Mouse (Mus musculus) CD4-positive helper T cell, adult 2 months (primary cell): ENCODE measurements around the gene Fam193b.
"Not testable (repeated sequence)": the region's sequence is repeated elsewhere in the genome, so short reads cannot be mapped to it uniquely, and the experiment has no call there.

ENCODE experiments used
- DNase-seq: peaks from one replicate; pipeline ENCODE4 v3.0.0-alpha.2; 2012; ENCODE audit warnings: low read depth, missing footprints, low spot score

Fam193b gene

DNA sequence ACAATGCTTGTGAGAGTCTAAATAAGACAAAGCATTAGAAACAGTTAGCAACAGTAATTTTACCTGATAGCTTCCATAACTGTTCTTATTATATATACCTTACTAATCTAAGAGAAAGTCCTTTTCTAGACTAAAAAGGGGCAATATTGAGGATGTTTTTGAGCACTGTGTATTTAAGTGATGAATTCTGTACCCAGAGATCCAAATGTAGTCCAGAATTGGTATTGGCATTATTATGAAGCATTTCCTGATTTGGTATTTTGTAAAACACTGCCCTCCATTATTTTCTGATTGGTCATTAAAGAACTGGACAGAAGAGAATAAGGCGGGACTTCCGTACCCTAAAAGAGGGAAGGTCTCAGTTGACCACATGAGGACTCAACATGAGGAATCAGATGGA is 2.5 kb upstream of the Fam193b start, which contains the start of gene Tmed9:
Gene Tmed9 (plus strand): TSS at position 301 of the 400 bp plus-strand sequence.
- no peak for DNase-seq

- DNase-seq, result no peak
Observed at GRCm38 (mm10) chr13:55571977-55572376, 1.1 kb upstream of the Fam193b start.

- DNase-seq, result peak; percentile 31
Observed at GRCm38 (mm10) chr13:55570286-55570973, 490 bp downstream of the Fam193b start.

DNA sequence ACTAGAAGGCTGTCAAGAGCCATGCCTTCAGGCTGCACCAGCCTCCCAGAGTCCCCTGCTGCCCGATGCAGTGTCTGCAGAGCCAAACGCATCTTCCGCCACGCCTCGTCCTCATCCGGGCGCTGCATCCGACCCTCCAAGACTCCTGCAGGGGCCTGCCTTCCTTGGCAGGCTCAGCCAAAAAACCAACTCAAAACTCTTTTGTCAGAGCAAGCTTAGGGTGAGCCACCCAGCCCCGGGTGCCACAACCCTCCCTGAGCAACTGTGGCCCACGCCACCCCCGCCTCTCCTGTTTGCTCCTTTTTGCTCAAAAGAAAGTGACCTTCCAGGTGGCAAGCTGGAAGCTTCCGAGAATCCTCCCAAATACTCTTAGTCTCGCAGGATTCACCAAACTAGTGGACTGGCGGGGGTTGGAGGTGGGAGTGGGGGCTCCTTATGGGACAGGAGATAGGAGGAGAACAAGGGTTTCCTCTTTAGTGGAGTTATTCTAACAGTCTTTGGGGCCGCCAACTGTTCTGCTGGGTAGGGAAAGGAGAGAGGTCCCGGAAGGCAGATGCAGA is 1.1 kb downstream of the Fam193b start:
- peak; percentile 23 for DNase-seq

- DNase-seq, result not testable (repeated sequence)
Observed at GRCm38 (mm10) chr13:55568524-55568923, 2.4 kb downstream of the Fam193b start.

GRCm38 (mm10) chr13:55567949-55568348 is 3.0 kb downstream of the Fam193b start:
- no peak for DNase-seq

GRCm38 (mm10) chr13:55567001-55567400 is 3.9 kb downstream of the Fam193b start:
- DNase-seq, result no peak

GRCm38 (mm10) chr13:55563266-55563879 is 7.5 kb downstream of the Fam193b start:
- no peak for DNase-seq

DNA sequence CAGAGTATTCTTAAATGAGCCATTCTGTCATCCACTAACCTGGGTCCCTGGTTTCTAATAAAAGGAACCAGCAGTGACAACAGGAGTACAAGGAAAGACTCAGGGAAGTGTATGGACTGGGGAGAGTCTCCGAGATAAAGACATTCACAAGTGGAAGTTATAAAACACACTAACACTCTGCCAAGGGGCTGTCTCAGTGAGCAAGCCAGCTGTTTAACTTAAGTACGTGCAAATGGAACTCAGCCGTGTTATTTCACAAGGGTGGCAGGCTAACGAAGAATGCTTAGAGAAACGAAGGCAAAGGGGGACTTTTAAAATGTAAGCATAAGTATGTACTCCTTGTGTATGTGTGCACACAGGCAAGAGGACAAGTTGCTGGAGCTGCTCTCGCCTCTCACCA is 13.4 kb downstream of the Fam193b start:
- DNase-seq, result no peak

DNA sequence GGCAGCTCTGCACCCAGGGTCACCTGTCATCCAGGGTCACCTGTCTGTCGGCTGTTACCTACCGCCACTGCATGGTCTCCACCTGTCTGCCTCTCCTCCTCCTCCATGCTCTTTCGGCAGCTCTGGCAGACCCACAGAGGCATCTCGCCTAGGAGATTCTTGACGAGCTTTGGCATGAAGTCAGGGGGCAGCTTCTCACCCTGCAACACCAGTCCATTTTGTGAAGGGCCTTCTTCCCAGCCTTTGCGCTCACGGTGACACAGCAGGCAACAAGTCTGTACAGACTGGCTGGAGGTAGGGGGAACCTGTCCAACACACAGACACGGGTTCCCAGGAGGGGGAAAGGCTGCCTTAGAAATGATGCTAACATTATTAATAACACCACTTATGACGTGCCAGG is 15.0 kb downstream of the Fam193b start:
- DNase-seq, result no peak

DNA sequence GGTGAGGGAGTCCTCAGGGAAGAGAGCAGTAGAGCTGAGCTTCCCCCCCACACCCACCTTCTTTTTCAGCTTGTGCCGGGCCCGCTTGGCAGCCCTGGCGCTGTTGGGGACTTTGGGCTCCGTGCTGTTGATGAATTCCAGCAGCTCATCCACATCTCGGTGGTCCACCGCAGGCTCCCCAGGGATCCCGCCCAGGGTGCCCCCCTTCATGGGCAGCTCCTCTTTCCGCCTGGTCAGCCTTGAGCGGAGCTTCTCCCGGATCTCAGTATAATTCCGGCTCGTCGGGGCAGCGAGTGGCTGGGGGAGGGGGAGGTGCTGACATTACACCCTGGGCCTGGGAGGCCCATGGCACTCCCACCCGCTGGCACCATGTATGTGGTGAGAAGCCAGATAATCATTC is 21.9 kb downstream of the Fam193b start:
- no peak for DNase-seq

GRCm38 (mm10) chr13:55548426-55548825 is 22.5 kb downstream of the Fam193b start:
- DNase-seq, result no peak

DNA sequence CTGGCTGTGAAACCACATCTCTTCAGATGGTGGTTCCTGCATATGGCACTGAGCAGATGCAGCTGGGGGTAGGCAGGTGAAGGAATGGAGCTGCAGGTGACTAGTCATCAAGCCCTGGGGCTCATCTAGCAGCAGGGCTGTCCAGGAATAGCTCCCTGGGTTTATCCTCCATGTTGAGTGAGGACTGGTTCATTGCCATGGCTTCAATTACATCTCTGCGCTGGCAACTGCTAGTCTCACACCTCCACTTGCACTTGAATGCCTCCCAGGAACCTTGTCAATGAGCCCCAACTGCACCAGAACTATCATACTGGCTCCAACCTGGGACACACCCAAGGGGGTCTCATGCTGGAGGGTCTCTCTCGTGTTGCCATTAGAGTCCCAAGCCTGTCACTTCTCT is 23.0 kb downstream of the Fam193b start:
- DNase-seq, result no peak

DNA sequence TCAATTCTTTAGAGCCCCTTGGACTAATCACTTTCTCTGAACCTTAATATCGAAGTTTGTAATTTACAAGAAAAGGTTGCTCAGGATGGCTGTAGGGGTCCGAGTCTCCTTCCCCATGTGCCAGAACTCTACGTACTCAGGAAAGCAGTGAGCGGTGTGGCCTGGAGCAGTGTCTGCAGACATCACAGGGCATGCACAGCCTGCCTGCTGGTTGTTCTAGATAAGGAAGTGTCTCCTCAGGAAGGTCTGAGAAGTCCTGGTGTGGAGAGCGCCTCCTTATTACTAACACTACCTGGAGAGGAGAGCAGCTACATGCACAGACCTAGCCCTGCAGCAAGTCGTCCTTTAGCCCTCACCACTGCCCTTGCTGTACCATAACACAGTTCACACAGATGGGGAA is 26.1 kb downstream of the Fam193b start:
- DNase-seq, result no peak

GRCm38 (mm10) chr13:55543447-55543846 is 27.5 kb downstream of the Fam193b start:
- DNase-seq, result no peak

DNA sequence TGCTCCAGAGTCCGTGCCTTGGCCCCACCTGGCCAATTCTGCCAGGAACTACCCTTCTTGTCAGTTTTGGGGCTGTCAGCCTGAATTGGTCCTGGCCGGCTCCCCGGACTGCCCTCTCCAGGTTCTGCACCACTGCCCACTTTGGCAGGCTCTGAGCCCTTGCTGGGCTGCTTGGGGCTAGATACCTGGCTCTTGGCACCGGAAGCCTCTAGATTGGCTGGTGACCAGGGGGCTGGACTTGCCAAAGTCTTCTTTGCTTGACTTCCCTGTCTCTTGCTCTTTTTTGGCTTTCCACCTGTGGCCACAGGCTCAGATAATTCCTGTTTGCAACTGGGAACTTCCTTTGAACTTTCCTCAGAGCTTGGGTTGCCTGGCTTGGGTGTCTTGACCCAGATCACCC is 28.0 kb downstream of the Fam193b start:
- no peak for DNase-seq

- no peak for DNase-seq
Observed at GRCm38 (mm10) chr13:55540933-55541332, 30.0 kb downstream of the Fam193b start.

GRCm38 (mm10) chr13:55536194-55537175 is 34.4 kb downstream of the Fam193b start, which contains the start of gene Ddx41:
Ddx41 (minus strand) TSS chr13:55536658.
- peak; percentile 100 for DNase-seq

DNA sequence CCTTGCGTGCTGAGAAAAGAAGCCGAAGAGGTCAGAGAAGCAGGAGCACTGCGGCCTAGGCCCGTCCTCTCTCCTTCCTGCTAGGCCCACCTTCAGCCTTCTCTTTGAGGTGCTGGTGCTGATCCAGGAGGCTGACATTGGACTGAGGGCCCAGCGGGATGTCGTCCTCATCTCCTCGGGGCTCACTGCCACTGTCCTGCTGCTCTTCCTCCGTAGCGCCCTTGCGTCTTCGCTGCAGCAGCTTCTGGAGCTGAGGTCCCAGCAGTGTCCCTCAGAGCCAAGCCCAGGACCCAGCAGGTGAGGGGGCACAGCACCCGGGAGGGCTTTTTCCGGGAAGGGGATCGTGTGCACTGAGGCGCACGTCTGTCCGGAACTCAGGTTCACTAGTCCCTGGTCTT is 35.1 kb downstream of the Fam193b start:
- no peak for DNase-seq

DNA sequence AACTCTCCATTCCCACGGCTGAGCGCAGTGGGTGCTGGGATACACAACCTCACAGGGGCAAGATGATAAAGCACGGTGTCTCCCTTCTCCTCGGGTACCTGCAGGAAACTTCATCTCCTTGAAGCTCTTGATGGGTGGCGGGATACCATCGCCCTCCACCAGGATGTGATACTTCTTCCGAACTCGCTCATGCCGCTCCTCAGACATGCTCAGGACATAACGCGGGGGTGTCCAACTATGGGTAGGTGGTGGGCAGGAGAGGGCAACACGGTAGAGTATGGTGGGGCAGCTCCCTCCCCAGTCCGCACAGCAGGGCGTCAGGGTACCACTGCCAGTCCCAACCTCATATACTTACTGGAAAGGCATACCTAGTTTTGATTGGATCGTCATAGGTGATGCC is 35.7 kb downstream of the Fam193b start:
- no peak for DNase-seq

- DNase-seq, result no peak
Observed at GRCm38 (mm10) chr13:55529198-55529915, 41.6 kb downstream of the Fam193b start, which contains the start of gene Dok3. Dok3 (minus strand) TSS chr13:55529296.
